Mouse (Mus musculus) olfactory bulb, adult 2 months (tissue): ENCODE measurements at regions not wholly inside any gene's neighbourhood (a gene's known extent, or its start where the extent isn't known, plus 50 kb on each side); places are given as distances from the start of the nearest gene placed in this dataset.

ENCODE experiments used
- CTCF ChIP-seq: fragments of 200-500 bp; IDR thresholded peaks from 2 replicates; pipeline ENCODE4 v1.5.1; 2012; ENCODE audit warnings: low read depth, mild to moderate bottlenecking, low read length, moderate library complexity; ENCODE audit not compliant: insufficient read depth
- POLR2A ChIP-seq: fragments of 200-500 bp; IDR thresholded peaks from 2 replicates; pipeline ENCODE4 v1.6.1; 2012; ENCODE audit warnings: mild to moderate bottlenecking, low read depth, low read length, moderate library complexity; ENCODE audit not compliant: insufficient read depth

- TF ChIP-seq CTCF (no peak), POLR2A (no peak)
Measured at GRCm38 (mm10) chr1:55865274-55865673, 459.6 kb downstream of the Plcl1 start.
